ENCODE assay signal across 10 mouse cellular contexts in the genomic region with DNA sequence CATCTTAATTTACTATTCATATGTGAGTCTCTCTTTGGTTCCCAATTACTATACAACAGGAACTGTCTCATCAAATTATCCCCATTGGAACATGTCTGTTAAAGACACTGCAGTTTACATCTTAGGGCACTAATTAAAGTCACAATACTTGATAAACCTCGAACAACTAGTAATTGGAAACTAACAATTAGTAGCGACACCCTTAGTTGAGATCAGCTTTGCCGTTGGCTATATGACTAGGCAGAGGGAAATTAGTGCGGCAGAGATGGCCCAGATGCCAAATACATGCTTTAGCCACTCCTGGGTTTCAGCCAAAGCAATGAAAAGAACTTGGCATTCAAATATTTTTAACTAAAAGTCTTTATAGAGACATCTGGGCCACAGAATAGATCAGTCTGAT.
"Had no signal": no experiment of that assay in that cellular context is flagged by ENCODE, and none has a peak within 500 bp of the region (broad histone marks: within the 10 kb centered on the region; RNA-seq: fewer than 3 reads in every experiment).

No protein-coding gene starts in this region.

- ATAC-seq: liver, postnatal 0 days; midbrain, embryonic 13.5 days had no signal

- H3K4me2 ChIP-seq: liver, embryonic 13.5 days; midbrain, embryonic 13.5 days; neural tube, embryonic 12.5 days had no signal

- H3K4me1 ChIP-seq: liver, embryonic 13.5 days; midbrain, embryonic 13.5 days; neural tube, embryonic 12.5 days had no signal

- H3K27ac ChIP-seq: left cerebral cortex, adult 2 months; liver, embryonic 13.5 days; midbrain, embryonic 13.5 days; neural tube, embryonic 12.5 days had no signal

- H3K9ac ChIP-seq: liver, embryonic 13.5 days; liver, postnatal 0 days; midbrain, embryonic 13.5 days; neural tube, embryonic 12.5 days had no signal

- H3K4me3 ChIP-seq: left cerebral cortex, adult 2 months; liver, embryonic 13.5 days; midbrain, embryonic 13.5 days; myocyte; neural tube, embryonic 12.5 days had no signal

- H3K27me3 ChIP-seq: liver, embryonic 13.5 days; midbrain, embryonic 13.5 days; neural tube, embryonic 12.5 days had no signal

- DNase-seq: kidney, postnatal 25 days; liver; liver, embryonic 13.5 days; liver, postnatal 0 days; thymus, adult 18-20 months; thymus, postnatal 14 days had no signal

- H3K9me3 ChIP-seq: liver, embryonic 13.5 days; midbrain, embryonic 13.5 days; neural tube, embryonic 12.5 days had no signal

- H3K36me3 ChIP-seq: liver, embryonic 13.5 days; midbrain, embryonic 13.5 days; neural tube, embryonic 12.5 days had no signal
